Mouse (Mus musculus): ENCODE measurements around the gene Wdr75.

Wdr75 gene

GRCm38 (mm10) chr1:45838271-45838670, 43.3 kb downstream of the Wdr75 start:
- DNase-seq (ENCODE audit: low spot score): no peak

- no peak for DNase-seq (ENCODE audit: low spot score)
These were observed 50.5 kb downstream of the Wdr75 start for GRCm38 (mm10) chr1:45845466-45845865.

- DNase-seq (ENCODE audit: low spot score): no peak
These were observed 63.1 kb downstream of the Wdr75 start for GRCm38 (mm10) chr1:45858038-45858437.

GRCm38 (mm10) chr1:45860349-45860748, 65.4 kb downstream of the Wdr75 start:
- no peak for DNase-seq (ENCODE audit: low spot score)

GRCm38 (mm10) chr1:45861162-45861561, 66.2 kb downstream of the Wdr75 start:
- DNase-seq (ENCODE audit: low spot score): no peak

GRCm38 (mm10) chr1:45863641-45864040, 68.7 kb downstream of the Wdr75 start:
- no peak for DNase-seq (ENCODE audit: low spot score)

GRCm38 (mm10) chr1:45864564-45865014, 69.6 kb downstream of the Wdr75 start:
- no peak for DNase-seq (ENCODE audit: low spot score)

GRCm38 (mm10) chr1:45865316-45865715, 70.3 kb downstream of the Wdr75 start:
- DNase-seq (ENCODE audit: low spot score): no peak

- DNase-seq (ENCODE audit: low spot score): no peak
These were observed 70.8 kb downstream of the Wdr75 start for GRCm38 (mm10) chr1:45865727-45866126.

GRCm38 (mm10) chr1:45866288-45867018, 71.5 kb downstream of the Wdr75 start:
- DNase-seq (ENCODE audit: low spot score): no peak

- no peak for DNase-seq (ENCODE audit: low spot score)
These were observed 73.1 kb downstream of the Wdr75 start for GRCm38 (mm10) chr1:45868050-45868449.

- no peak for DNase-seq (ENCODE audit: low spot score)
These were observed 73.6 kb downstream of the Wdr75 start for GRCm38 (mm10) chr1:45868479-45869137.

Data from retina, embryonic 14.5 days (tissue).